Mouse (Mus musculus) ovary, postnatal 10 days (tissue): ENCODE measurements around the gene Olfr1496.
"Not testable (repeated sequence)": the region's sequence is repeated elsewhere in the genome, so short reads cannot be mapped to it uniquely, and the experiment has no call there.

Experiments used
- DNase-seq: peaks from one replicate; pipeline ENCODE4 v3.0.0; 2022; ENCODE audit warnings: low spot score

Gene Olfr1496

GRCm38 (mm10) chr19:13777578-13777977, at the start of gene Olfr1496:
TSS of gene Olfr1496 (plus strand) at chr19:13777878.
- no peak for DNase-seq

DNA sequence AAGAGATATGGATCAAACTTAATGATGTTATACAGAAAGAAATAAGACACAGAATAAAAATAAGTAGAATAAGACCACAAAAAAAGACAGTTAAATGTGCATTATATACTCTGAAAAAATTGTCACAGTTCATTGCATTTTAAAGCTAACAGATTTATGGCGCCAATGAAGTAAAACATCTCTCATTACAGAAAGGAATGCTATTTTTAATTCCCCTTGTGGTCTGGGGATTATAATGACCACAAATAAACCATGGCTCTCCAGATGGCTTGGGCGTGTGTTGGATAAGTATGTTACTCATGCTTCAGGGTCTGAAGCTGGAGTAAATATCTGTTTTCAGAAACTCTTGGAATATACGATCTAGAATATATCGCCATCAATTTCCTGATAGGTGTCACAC, 38.2 kb upstream of the Olfr1496 start, which contains the start of gene Olfr1494:
Gene Olfr1494 (plus strand): TSS at position 301 of the 400 bp plus-strand sequence.
- no peak for DNase-seq

DNA sequence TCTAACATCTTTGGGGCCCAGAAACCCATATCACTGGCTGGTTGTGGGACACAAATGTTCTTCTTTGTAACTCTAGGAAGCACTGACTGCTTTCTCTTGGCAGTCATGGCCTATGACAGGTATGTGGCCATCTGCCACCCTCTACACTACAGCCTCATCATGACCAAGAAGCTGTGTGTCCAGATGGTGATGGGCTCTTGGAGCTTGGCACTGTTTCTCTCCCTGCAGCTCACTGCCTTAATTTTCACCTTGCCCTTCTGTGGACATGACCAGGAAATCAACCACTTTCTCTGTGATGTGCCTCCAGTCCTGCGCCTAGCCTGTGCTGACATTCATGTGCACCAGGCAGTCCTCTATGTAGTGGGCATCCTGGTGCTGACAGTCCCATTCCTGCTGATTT, 28.3 kb upstream of the Olfr1496 start:
- DNase-seq, result no peak

DNA sequence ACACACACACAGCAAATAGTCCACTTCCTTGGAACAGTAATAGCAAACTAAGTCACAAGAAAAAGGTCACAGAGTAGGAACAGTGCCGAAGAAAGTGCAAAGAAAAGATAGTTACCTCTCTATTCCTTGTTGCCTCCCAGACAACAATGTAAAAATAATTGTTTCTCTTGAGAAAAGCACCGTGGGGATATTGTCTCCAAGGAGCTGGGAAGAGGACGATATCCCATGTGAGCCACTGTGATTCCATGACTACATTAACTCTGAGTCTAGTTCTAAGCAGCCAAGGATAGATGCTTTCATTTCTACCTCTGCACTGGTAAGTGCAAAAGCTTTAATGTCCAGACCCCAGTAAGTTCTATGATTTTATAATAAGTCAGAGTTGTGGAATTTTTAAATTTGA, 13.4 kb upstream of the Olfr1496 start, which contains the start of gene Olfr1495:
Gene Olfr1495 (plus strand): TSS at position 301 of the 400 bp plus-strand sequence.
- no peak for DNase-seq

DNA sequence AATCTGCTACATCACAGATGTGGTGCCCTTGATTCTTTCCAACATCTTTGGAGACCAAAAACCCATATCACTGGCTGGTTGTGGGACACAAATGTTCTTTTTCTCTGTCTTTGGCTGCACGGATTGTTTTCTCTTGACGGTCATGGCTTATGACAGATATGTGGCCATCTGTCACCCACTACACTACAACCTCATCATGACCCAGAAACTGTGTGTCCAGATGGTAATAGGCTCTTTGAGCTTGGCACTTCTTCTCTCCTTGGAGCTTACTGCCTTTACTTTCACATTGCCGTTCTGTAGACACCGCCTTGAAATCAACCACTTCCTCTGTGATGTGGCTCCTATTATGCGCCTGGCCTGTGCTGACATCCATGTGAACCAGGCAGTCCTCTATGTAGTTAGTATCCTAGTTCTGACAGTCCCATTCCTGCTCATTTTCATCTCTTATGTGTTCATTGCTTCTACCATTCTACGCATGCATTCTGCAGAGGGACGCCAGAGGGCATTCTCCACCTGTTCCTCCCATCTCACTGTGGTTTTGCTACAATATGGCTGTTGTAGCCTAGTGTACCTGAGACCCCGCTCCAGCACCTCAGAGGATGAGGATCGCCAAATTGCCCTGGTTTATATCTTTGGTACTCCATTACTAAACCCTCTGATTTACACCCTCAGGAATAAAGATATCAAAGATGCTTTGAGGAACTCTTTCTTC, 9.0 kb upstream of the Olfr1496 start:
- no peak for DNase-seq

GRCm38 (mm10) chr19:13798102-13798501, 20.4 kb downstream of the Olfr1496 start, which contains the start of gene Olfr1497:
TSS of gene Olfr1497 (minus strand) at chr19:13798202.
- no peak for DNase-seq

GRCm38 (mm10) chr19:13805486-13805885, 27.8 kb downstream of the Olfr1496 start:
- not testable (repeated sequence) for DNase-seq

DNA sequence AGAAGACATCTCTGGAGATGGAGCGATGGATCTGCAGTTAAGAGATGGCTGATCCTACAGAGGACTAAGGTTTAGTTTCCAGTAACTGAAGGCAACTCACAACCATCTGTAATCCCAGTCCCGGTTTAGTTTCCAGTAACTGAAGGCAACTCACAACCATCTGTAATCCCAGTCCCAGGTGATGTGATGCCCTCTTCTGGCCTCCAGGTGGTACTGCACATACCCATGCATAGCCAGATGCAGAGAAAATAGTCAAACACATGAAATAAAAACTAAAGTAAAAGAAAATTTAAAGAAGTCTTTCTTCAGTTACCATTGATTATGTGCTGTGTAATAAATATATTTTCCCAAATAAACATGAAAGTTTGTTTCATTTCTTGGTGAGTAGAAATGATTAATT, 35.1 kb downstream of the Olfr1496 start:
- no peak for DNase-seq

DNA sequence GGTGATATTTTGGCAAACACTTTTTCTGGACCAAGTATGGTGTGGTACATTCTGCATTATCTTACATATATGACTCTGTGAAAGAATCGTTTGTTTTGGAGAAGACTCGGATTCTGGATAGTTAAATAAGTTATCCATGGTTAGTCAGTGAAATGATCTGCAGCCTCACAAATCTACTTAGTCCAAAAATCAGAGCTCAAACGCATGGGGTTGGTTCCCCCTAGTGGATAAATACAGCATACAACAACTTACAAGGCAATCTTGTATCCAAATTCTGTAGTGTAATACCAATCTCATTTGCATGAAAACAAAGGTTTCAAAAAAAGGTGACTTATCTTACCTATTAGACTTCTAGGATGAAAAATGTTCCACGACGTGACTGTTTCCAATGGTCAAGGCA, 41.1 kb downstream of the Olfr1496 start:
- DNase-seq, result no peak

GRCm38 (mm10) chr19:13819347-13819746, 41.7 kb downstream of the Olfr1496 start, which contains the start of gene Olfr1499:
TSS of gene Olfr1499 (minus strand) at chr19:13819447.
- DNase-seq, result no peak

- DNase-seq, result no peak
Observed at GRCm38 (mm10) chr19:13820847-13821246, 43.2 kb downstream of the Olfr1496 start.

- DNase-seq, result no peak
Observed at GRCm38 (mm10) chr19:13828447-13828846, 50.8 kb downstream of the Olfr1496 start.

GRCm38 (mm10) chr19:13830388-13830787, 52.7 kb downstream of the Olfr1496 start, which contains the start of gene Olfr1500:
TSS of gene Olfr1500 (minus strand) at chr19:13830488.
- DNase-seq, result no peak
